Mouse (Mus musculus) spleen, postnatal 0 days (tissue): ENCODE data around the gene Zfp949. TPM values are rescaled to one million over a fixed set of nuclear protein-coding genes. Genes with fewer than 3 reads are reported as not detected.

ENCODE experiments used
- polyA plus RNA-seq: library from polyadenylated mRNA; unstranded; fragments of >200 nt; fragmentation: Nextera tagmentation; extraction: Ambion mirVana; gene quantifications from 2 replicates; pipeline ENCODE4 v1.2.1, GENCODE M21; 2015

Gene Zfp949
- 10.5 and 11.4 TPM in 2 replicates for polyA plus RNA-seq

DNA sequence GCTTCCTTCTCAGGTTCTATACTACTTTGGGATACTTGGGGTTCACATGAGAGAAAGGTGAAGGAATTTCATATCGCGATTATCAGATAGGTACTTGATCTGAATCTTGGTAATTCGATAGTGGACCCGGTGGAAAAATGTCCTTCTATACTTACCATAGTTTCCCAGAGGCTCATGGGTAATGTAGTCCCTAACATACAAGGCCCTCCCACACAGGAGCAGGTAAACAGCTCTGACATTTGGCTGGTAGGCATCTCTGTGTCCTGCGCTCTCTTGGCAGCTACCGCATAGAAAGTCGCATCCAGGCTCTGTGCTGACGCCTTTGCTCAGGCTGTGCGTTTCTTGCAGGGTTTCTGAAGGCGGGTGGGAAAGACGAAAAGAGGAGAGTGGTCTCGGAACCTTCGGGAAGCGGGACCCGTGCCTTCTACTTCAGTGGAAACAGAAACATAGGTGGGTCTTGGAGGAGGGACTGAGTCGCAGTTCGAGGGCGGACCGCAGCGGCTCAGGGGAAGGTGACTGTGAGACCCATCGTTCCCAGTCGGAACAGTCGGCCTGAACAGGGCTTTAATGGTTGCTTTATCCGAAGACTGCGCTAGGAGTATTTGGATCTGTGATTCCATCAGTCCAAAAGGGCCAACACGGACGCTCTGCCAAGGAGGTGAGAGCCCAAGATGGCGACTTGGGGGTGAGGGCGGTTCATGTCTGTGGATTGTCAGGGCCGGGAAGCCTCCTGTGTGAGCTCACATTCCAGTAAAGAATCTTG, at the start of gene Zfp949:
Gene Zfp949 (plus strand): TSS at position 170 of the 763 bp plus-strand sequence.

DNA sequence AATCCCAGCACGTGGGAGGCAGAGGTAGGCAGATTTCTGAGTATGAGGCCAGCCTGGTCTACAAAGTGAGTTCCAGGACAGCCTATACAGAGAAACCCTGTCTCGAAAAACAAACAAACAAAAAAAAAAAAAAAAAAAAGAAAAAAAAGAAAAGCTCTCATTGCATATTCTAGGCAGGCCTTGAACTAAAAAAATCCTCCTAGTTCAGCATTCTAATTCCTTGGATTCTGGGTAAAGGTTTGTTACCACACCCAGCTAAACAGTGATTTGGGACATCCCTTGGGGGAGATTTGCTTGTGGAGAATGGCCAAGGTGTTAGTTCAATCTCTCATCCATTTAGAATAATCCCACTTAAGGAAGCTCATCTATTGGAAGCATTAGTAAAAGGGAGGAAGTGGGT, 32.8 kb downstream of the Zfp949 start, which contains the start of gene Trim43a:
Gene Trim43a (plus strand): TSS at position 301 of the 400 bp plus-strand sequence.

Other genes starting within 250 kb of the Zfp949 start
- 1.3 and 1.6 TPM in 2 replicates for gene Nt5e, start 220.8 kb upstream of the Zfp949 start, polyA plus RNA-seq
- gene Snx14, start 109.1 kb upstream of the Zfp949 start, polyA plus RNA-seq: 11.3 and 12.0 TPM in 2 replicates
- gene Gm20537, start 91.4 kb upstream of the Zfp949 start, polyA plus RNA-seq: 0.25 TPM in 1 of 2 replicates, not detected in the other
- 54.4 and 56.6 TPM in 2 replicates for gene Syncrip, start 65.4 kb upstream of the Zfp949 start, polyA plus RNA-seq
- not detected in 2 replicates for gene Trim43a, start 32.9 kb downstream of the Zfp949 start, polyA plus RNA-seq
- gene Mthfsl, start 172.3 kb downstream of the Zfp949 start, polyA plus RNA-seq: 34.2 and 35.9 TPM in 2 replicates
- gene Bcl2a1d, start 183.9 kb downstream of the Zfp949 start, polyA plus RNA-seq: 2.7 and 3.1 TPM in 2 replicates